Mouse (Mus musculus) megakaryocyte, embryonic 14.5 days (primary cell): Measurements from ENCODE around the gene Zc3h15. TPM values are rescaled to one million over a fixed set of nuclear protein-coding genes. Genes with fewer than 3 reads are reported as not detected.

Experiments used
- H3K27me3 ChIP-seq: replicated peaks from 2 replicates; pipeline ENCODE3; 2012; ENCODE audit warnings: inconsistent platforms
- H3K36me3 ChIP-seq: replicated peaks from 2 replicates; pipeline ENCODE3; 2012; ENCODE audit warnings: low read length, inconsistent platforms, mixed read lengths
- H3K4me1 ChIP-seq: 2 replicates; pipeline ENCODE4 v1.6.1; 2012; ENCODE audit warnings: inconsistent platforms
- H3K4me3 ChIP-seq: replicated peaks from 2 replicates; pipeline ENCODE3; 2012; ENCODE audit warnings: moderate library complexity, mild to moderate bottlenecking, inconsistent platforms
- H3K9me3 ChIP-seq: 2 replicates; pipeline ENCODE4 v1.6.1; 2012; ENCODE audit warnings: inconsistent platforms
- FLI1 ChIP-seq: IDR thresholded peaks from 2 replicates; pipeline ENCODE4 v1.6.1; 2012; ENCODE audit warnings: low read length, inconsistent platforms, mixed read lengths
- GATA1 ChIP-seq: IDR thresholded peaks from 3 replicates; pipeline ENCODE4 v1.6.1; 2012; ENCODE audit warnings: mixed read lengths, low read length, inconsistent platforms, borderline replicate concordance
- polyA plus RNA-seq: library from polyadenylated mRNA; stranded (reverse); fragments of >175 nt; gene quantifications from 2 replicates; pipeline ENCODE4 v1.2.3, GENCODE M21; 2012; ENCODE audit warnings: low replicate concordance; ENCODE audit not compliant: insufficient read depth

The Zc3h15 gene
- polyA plus RNA-seq, 1 experiment, result 355 TPM

DNA sequence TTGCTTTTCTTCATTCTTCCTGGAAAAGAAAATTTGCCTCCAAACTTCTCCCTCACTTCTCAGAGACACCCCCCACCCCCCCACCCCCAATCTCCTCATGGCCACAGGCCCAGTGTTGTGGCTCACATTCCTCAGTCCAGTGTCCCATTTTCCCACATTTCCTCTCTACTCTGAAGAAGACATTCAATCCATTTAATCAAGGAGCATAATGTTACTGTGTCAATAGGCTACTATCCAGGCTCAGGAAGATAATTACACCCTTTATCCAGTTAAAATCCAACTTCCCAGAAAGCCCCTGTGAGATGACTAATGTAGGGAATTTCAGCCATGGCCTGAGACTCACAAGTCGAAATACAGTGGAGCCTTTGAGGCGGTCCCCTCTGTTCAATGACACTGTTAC, 46.1 kb downstream of the Zc3h15 start:
- peaks cover 9% of the 10 kb centered on the region for H3K4me1 ChIP-seq
- no peak overlapping the region for H3K4me3 ChIP-seq
- H3K36me3 ChIP-seq, result no peaks in the 10 kb centered on the region
- no peak for TF ChIP-seq GATA1
- no peak for TF ChIP-seq FLI1
- H3K9me3 ChIP-seq, result peaks cover 28% of the 10 kb centered on the region
- no peaks in the 10 kb centered on the region for H3K27me3 ChIP-seq

DNA sequence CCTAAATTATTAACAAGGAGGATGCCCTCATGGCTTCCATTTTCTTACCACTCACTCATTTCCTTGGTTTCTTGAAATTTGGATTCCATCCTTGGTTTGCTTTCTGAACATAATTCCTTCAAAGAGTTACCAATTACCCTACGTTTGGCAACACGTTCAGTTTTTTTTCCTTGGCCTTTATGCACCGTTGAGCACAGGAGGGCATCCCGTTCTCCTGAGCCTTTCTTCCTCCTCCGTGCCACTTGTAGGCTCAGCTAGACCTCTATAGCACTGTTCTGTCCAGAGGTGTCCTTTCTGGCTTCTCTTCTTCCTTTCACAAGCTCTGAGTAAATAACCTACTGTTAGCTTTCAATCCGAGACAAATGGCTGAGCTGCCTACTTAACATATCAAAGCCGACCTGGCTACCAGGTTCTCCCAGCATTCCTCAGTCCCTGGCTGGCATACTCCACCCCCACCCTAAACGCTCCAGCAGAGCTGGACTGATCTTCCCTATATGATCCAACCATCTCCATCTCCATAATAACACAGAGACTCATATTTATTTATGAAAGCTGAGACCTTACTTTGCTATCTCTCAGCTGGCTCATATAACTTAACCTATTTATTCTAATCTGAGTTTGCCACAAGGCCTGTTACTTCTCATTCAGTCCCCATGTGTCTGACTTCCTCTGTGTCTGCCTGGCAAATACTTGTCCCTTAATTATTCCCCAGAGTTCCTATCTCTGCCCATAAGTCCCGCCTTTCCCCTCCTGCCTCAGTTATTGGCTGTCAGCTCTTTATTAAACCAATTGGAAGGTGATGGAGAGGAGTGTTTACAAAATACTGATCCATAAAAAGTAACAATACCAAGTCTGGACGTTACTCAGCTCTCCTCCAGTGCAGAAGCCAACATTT, 48.7 kb downstream of the Zc3h15 start:
- no peak overlapping the region for H3K4me3 ChIP-seq
- no peaks in the 10 kb centered on the region for H3K36me3 ChIP-seq
- H3K27me3 ChIP-seq, result no peaks in the 10 kb centered on the region
- H3K9me3 ChIP-seq, result peaks cover 21% of the 10 kb centered on the region
- TF ChIP-seq GATA1 (no peak), FLI1 (no peak)
- H3K4me1 ChIP-seq, result peaks cover 20% of the 10 kb centered on the region

DNA sequence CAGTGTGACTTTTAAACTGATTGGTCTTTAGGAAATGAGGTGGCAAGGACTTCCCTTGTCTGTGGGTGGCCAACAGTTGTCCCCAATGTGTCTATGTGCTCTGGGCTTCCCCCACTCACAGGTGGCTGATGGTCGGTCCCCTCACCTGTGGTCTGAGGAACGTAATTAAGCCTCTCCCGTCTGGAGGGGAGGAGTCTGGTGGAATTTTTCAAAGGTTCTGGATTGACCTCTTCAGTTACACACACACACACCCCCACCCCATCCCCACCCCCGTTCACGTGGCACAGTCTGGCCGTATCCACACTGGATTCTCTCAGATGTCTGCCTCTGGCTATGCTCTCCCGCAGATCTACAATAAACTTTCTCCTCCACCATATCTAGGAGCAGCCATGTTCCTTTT, 49.8 kb downstream of the Zc3h15 start:
- TF ChIP-seq GATA1, result no peak

DNA sequence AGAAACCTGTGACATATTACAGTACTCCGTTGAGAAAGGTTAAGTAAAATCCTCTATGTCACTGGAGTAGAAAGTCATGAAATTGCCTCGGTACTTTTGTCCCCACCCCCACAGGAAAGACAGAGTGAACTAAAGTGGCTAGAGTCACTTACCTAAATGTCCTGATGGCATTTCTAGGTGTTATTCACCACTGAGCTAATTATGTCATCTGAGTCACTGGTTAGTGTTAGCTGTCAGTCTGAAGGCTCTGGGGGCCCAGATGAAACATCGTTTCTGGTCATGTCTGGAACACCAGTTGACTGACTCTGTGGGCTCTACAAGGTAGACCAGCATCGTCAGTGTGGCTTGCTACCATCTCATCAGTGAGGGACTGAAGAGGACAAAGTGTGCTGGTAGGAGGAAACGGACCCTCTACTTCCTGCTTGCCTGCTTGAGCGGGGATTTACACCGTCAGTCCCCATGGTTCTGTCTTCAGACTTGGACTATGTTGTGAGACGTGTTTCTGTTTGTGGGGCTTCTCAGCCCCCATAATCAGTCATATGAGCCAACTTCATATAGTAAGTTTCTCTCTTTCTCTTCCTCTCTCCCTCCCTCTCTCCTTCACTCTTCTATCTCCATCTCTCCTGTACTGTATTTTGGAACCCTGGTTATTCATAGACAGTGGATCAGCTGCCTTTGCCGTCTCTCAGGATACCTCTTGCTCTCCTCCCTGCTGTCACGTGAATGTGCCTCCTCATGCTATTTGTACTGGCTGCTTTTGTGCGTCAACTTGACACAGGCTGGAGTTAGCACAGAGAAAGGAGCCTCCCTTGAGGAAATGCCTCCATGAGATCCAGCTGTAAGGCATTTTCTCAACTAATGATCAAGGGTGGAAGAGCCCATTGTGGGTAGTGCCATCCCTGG, 51.4 kb downstream of the Zc3h15 start:
- no peak for TF ChIP-seq FLI1
- TF ChIP-seq GATA1, result no peak

More for the DNA sequence above, 49.8 kb downstream of the Zc3h15 start:
- no peaks in the 10 kb centered on the region for H3K27me3 ChIP-seq
- H3K4me3 ChIP-seq, result no peak overlapping the region
- peaks cover 11% of the 10 kb centered on the region for H3K9me3 ChIP-seq
- peaks cover 25% of the 10 kb centered on the region for H3K4me1 ChIP-seq
- H3K36me3 ChIP-seq, result no peaks in the 10 kb centered on the region

DNA sequence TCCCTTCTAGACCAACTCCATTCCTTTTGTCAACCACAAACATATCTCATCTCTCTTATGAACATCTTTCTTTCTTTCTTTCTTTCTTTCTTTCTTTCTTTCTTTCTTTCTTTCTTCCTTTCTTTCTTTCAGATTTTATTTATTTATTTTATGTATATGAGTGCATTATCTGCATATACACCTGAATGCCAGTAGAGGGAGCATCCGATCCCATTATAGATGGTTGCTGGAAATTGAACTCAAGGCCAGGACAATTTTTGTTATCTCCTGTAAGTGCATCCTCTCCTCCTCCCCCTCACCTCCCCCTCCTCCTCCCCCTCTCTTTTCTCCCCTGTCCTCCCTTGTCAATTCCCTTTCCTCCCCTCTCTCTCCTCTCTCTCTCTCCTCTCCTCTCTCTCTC, 54.2 kb downstream of the Zc3h15 start:
- no peaks in the 10 kb centered on the region for H3K9me3 ChIP-seq
- TF ChIP-seq GATA1, result no peak
- TF ChIP-seq FLI1, result no peak
- no peak overlapping the region for H3K4me3 ChIP-seq
- H3K4me1 ChIP-seq, result peaks cover 46% of the 10 kb centered on the region
- no peaks in the 10 kb centered on the region for H3K27me3 ChIP-seq
- no peaks in the 10 kb centered on the region for H3K36me3 ChIP-seq

More for the DNA sequence above, 51.4 kb downstream of the Zc3h15 start:
- Histone ChIP-seq H3K4me1 (peaks cover 32% of the 10 kb centered on the region), H3K27me3 (no peaks in the 10 kb centered on the region), H3K9me3 (no peaks in the 10 kb centered on the region), H3K4me3 (no peak overlapping the region), H3K36me3 (no peaks in the 10 kb centered on the region)

DNA sequence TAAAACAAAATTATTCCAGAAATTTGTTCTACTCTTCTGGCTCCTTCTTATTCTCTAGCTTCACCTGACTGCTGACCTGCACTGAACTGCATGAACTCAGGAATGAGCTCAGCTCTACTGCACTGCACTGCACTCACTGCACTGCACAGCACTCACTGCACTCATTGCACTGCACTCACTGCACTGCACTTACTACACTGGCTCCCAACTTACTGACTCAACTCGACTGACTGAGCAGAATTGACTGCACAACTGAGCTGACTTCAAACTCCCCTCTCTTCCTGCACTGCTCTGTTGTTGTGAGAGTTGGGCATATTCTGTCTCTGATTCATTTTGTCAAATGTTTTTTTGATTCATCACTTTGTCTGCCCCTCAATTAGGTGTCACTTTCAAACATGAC, 55.1 kb downstream of the Zc3h15 start:
- peak overlapping the region; percentile 77 for H3K4me3 ChIP-seq
- H3K27me3 ChIP-seq, result no peaks in the 10 kb centered on the region
- no peaks in the 10 kb centered on the region for H3K36me3 ChIP-seq
- no peaks in the 10 kb centered on the region for H3K9me3 ChIP-seq
- no peak for TF ChIP-seq GATA1
- no peak for TF ChIP-seq FLI1
- H3K4me1 ChIP-seq, result peaks cover 45% of the 10 kb centered on the region

DNA sequence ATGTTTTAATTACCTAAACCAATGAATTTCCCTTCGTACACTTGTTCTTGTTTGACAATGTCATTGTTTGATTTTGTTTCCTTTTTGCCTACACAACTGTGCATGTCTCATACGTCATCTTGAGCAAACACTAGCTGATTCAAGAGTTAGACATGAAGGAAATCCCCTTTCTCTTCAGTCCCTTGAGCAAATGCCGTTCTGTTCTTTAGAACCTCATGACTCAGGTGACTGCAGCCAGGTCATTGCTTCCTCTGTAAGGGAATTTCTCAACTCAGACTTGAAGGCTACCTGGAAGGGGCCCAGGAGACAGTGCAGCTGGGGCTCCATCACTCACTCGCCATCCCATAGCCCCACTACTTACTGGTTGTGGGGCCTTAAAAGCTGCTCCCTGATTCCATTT, 56.4 kb downstream of the Zc3h15 start:
- H3K36me3 ChIP-seq, result no peaks in the 10 kb centered on the region
- H3K4me3 ChIP-seq, result no peak overlapping the region
- H3K27me3 ChIP-seq, result no peaks in the 10 kb centered on the region
- peaks cover 50% of the 10 kb centered on the region for H3K4me1 ChIP-seq
- TF ChIP-seq GATA1, result no peak
- no peak for TF ChIP-seq FLI1
- no peaks in the 10 kb centered on the region for H3K9me3 ChIP-seq

DNA sequence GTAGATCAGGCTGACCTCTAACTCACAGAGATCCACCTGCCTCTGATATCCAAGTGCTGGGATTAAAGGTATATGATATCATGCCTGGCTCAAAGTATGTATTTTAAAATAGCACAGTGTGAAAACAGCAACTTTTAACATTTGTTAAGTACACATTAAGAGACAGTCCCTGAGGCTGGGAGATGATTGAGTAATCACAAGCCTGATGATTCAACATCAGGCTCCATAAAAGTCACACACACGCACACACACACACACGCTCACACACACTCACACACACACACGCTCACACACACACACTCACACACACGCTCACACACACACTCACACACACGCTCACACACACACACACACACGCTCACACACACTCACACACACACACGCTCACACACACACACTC, 58.2 kb downstream of the Zc3h15 start:
- TF ChIP-seq GATA1, result no peak
- no peak for TF ChIP-seq FLI1
- Histone ChIP-seq H3K9me3 (no peaks in the 10 kb centered on the region), H3K4me3 (no peak overlapping the region), H3K36me3 (no peaks in the 10 kb centered on the region), H3K27me3 (no peaks in the 10 kb centered on the region), H3K4me1 (peaks cover 61% of the 10 kb centered on the region)

DNA sequence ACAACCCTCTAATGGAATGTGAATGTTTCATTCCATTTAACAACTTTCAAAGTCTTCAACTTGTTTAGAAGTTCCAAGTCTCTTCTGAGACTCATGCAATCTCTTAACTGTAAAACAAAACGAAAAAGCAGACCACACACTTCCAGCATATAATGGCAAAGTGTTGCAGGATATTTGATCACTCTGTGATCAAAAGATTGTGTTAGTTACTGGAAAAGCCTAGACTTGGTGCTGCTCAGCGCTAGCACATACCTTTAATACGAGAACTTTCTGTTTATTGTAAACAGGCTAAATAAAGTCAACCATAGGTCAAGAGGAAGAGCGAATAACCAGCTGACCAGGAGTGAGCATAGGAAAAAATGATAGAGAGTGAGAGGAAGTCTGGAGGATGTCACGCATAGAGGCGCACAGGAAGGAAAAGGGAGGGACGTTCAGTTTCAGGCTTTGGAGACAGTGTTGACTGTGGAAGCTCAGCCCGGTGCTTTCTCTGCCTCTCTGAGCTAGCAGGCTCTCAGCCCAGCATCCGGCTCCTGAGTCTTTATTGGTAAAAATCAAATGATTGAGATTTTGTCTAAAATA, 61.4 kb downstream of the Zc3h15 start:
- no peaks in the 10 kb centered on the region for H3K27me3 ChIP-seq
- H3K36me3 ChIP-seq, result no peaks in the 10 kb centered on the region
- no peaks in the 10 kb centered on the region for H3K9me3 ChIP-seq
- TF ChIP-seq GATA1 (no peak), FLI1 (no peak)
- peak overlapping the region; percentile 80 for H3K4me3 ChIP-seq
- H3K4me1 ChIP-seq, result peaks cover 61% of the 10 kb centered on the region
